ENCODE assay signal across 8 mouse cellular contexts in the genomic region with DNA sequence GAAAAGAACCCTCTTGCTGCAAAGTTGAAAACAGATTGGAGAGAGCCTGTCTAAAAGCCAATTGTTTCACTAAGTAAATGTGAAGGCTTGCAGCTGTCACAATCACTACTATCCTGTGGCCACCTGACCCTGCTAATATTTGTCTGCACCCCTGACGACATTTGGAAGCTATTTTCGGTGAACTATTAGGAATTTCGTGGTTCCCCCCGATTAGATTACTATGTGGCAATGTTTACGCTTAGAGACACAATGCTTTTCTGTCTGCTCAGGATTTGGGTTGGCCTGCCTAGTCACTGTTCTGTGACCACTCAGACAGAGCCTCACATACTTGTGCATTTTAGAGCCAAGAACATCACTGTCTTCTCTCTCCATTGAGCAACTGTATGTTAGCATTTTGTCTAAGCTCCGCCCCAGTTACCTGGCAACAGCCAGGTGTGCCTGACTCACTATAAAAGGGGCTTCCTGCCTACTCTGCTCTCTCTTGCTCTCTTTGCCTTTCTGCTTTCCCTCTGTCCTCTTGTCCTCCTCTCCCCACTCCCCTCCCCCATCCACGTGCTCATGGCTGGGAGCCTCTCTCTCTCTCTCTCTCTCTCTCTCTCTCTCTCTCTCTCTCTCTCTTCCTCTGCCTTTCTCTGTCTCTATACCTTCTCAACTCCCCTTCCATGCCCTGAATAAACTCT. TPM values are rescaled to one million over a fixed set of nuclear protein-coding genes. Genes with fewer than 3 reads are reported as not detected.
DNase-seq lines count a peak whose midpoint lies in the region; ATAC-seq lines count a peak whose summit lies in the region.

No protein-coding gene starts in this region.

- no peak overlapping the region for H3K9ac ChIP-seq in kidney, embryonic 16.5 days (replicated peaks; ENCODE audit: low read length)
- H3K9ac ChIP-seq in forebrain, embryonic 11.5 days (ENCODE audit: low read length), result no peak overlapping the region; the same call in 1 of the 2 replicates
- H3K9ac ChIP-seq in limb, embryonic 13.5 days, result no peak overlapping the region
- H3K9ac ChIP-seq in stomach, embryonic 14.5 days (replicated peaks; ENCODE audit: low read depth, low read length), result no peak overlapping the region

- H3K36me3 ChIP-seq in kidney, embryonic 16.5 days (ENCODE audit: insufficient read depth, low read length), result no peaks in the 10 kb centered on the region
- no peaks in the 10 kb centered on the region for H3K36me3 ChIP-seq in forebrain, embryonic 11.5 days (ENCODE audit: control insufficient read depth, insufficient read depth, low read length)
- H3K36me3 ChIP-seq in limb, embryonic 13.5 days, result no peaks in the 10 kb centered on the region
- H3K36me3 ChIP-seq in stomach, embryonic 14.5 days (ENCODE audit: control insufficient read depth, insufficient read depth, low read length), result no peaks in the 10 kb centered on the region

- peak; percentile 57; the same call in 1 of the 2 replicates for ATAC-seq in kidney, embryonic 16.5 days (ENCODE audit: low FRiP score, low TSS enrichment)
- peak; percentile 63 for ATAC-seq in forebrain, embryonic 11.5 days (replicated peaks; ENCODE audit: low FRiP score)
- ATAC-seq in limb, embryonic 13.5 days (ENCODE audit: low FRiP score, low read depth), result peak; percentile 81
- peak; percentile 37; the same call in 1 of the 2 replicates for ATAC-seq in stomach, embryonic 14.5 days (ENCODE audit: insufficient number of reproducible peaks, insufficient read depth, low FRiP score, low read depth)

- DNase-seq in kidney, adult 9 months, result no peak
- DNase-seq in forebrain, embryonic 11.5 days (ENCODE audit: low spot score), result peak; percentile 57
- DNase-seq in cerebellum, adult 9-11 months, result no peak
- no peak for DNase-seq in right cerebral cortex, postnatal 4 days
- no peak for DNase-seq in spleen, postnatal 36 days (ENCODE audit: low spot score in 2 of 2)

- no peak overlapping the region for H3K4me3 ChIP-seq in kidney, embryonic 16.5 days (ENCODE audit: low read length)
- H3K4me3 ChIP-seq in forebrain, embryonic 11.5 days (ENCODE audit: low read depth, low read length), result peak overlapping the region; percentile 15; the same call in 1 of the 2 replicates
- no peak overlapping the region for H3K4me3 ChIP-seq in limb, embryonic 13.5 days
- H3K4me3 ChIP-seq in stomach, embryonic 14.5 days (ENCODE audit: low read depth, low read length), result no peak overlapping the region

- H3K27me3 ChIP-seq in kidney, embryonic 16.5 days (ENCODE audit: insufficient read depth, low read length), result no peaks in the 10 kb centered on the region
- H3K27me3 ChIP-seq in forebrain, embryonic 11.5 days (ENCODE audit: control insufficient read depth, insufficient read depth, low read length), result peaks cover 2% of the 10 kb centered on the region; the same call in 1 of the 2 replicates
- no peaks in the 10 kb centered on the region for H3K27me3 ChIP-seq in limb, embryonic 13.5 days
- no peaks in the 10 kb centered on the region for H3K27me3 ChIP-seq in stomach, embryonic 14.5 days (ENCODE audit: control insufficient read depth, insufficient read depth, low read length)

- no peaks in the 10 kb centered on the region for H3K9me3 ChIP-seq in kidney, embryonic 16.5 days (ENCODE audit: low read length)
- H3K9me3 ChIP-seq in forebrain, embryonic 11.5 days (ENCODE audit: control insufficient read depth, low read length), result no peaks in the 10 kb centered on the region
- H3K9me3 ChIP-seq in limb, embryonic 13.5 days, result no peaks in the 10 kb centered on the region
- no peaks in the 10 kb centered on the region for H3K9me3 ChIP-seq in stomach, embryonic 14.5 days (ENCODE audit: control insufficient read depth, low read depth, low read length)

- H3K4me2 ChIP-seq in kidney, embryonic 16.5 days (replicated peaks; ENCODE audit: low read depth, low read length), result peak overlapping the region; percentile 31; the same call in 1 of the 2 replicates
- H3K4me2 ChIP-seq in forebrain, embryonic 11.5 days (ENCODE audit: low read depth, low read length, severe bottlenecking), result peak overlapping the region; percentile 45
- H3K4me2 ChIP-seq in limb, embryonic 13.5 days (replicated peaks), result peak overlapping the region; percentile 51
- peak overlapping the region; percentile 28 for H3K4me2 ChIP-seq in stomach, embryonic 14.5 days (replicated peaks; ENCODE audit: low read depth, low read length)

- peaks cover 8% of the 10 kb centered on the region for H3K4me1 ChIP-seq in kidney, embryonic 16.5 days (ENCODE audit: insufficient read depth, low read length)
- peaks cover 8% of the 10 kb centered on the region for H3K4me1 ChIP-seq in forebrain, embryonic 11.5 days (replicated peaks; ENCODE audit: control insufficient read depth, insufficient read depth, low read length)
- peaks cover 12% of the 10 kb centered on the region for H3K4me1 ChIP-seq in limb, embryonic 13.5 days
- peaks cover 3% of the 10 kb centered on the region; the same call in 1 of the 2 replicates for H3K4me1 ChIP-seq in stomach, embryonic 14.5 days (ENCODE audit: control insufficient read depth, insufficient read depth, low read length)

- WGBS in kidney, embryonic 16.5 days, result 28% methylated on average over 7 of the region's 7 CpGs
- WGBS in forebrain, embryonic 11.5 days, result 7% methylated on average over 7 of the region's 7 CpGs
- WGBS in limb, embryonic 13.5 days, result 39% methylated on average over 7 of the region's 7 CpGs
- 17% methylated on average over 7 of the region's 7 CpGs for WGBS in stomach, embryonic 14.5 days

- H3K27ac ChIP-seq in kidney, embryonic 16.5 days (ENCODE audit: low read length), result no peak overlapping the region
- no peak overlapping the region for H3K27ac ChIP-seq in forebrain, embryonic 11.5 days (ENCODE audit: low read depth, low read length)
- H3K27ac ChIP-seq in limb, embryonic 13.5 days, result no peak overlapping the region
- no peak overlapping the region for H3K27ac ChIP-seq in stomach, embryonic 14.5 days (ENCODE audit: low read length)

RNA-seq across cellular contexts. Expression of a gene that starts 59.6 kb away (rescaled TPM):
- 26.9 and 32.4 TPM in 2 replicates for polyA plus RNA-seq in kidney, embryonic 16.5 days (2015; fragmentation: Nextera tagmentation; extraction: Ambion mirVana)
- polyA plus RNA-seq in forebrain, embryonic 11.5 days (2014; fragmentation: Nextera tagmentation; extraction: Ambion mirVana), result 40.5 and 42.2 TPM in 2 replicates
- 75.1 and 76.2 TPM in 2 replicates for polyA plus RNA-seq in limb, embryonic 13.5 days (2015; fragmentation: Nextera tagmentation; extraction: Ambion mirVana)
- polyA plus RNA-seq in stomach, embryonic 14.5 days (2014; fragmentation: Nextera tagmentation; extraction: Ambion mirVana), result 56.9 and 58.6 TPM in 2 replicates
